Mouse (Mus musculus) erythroblast, embryonic 14.5 days (primary cell): Measurements from ENCODE around the gene Slc11a2.

ENCODE experiments used
- GATA1 ChIP-seq: IDR thresholded peaks from 2 replicates; pipeline ENCODE4 v1.6.1; 2012; ENCODE audit warnings: low read length, inconsistent platforms, mixed read lengths
- TAL1 ChIP-seq: IDR thresholded peaks from 3 replicates; pipeline ENCODE4 v1.6.1; 2012; ENCODE audit warnings: low read length, inconsistent platforms, mixed read lengths

DNA sequence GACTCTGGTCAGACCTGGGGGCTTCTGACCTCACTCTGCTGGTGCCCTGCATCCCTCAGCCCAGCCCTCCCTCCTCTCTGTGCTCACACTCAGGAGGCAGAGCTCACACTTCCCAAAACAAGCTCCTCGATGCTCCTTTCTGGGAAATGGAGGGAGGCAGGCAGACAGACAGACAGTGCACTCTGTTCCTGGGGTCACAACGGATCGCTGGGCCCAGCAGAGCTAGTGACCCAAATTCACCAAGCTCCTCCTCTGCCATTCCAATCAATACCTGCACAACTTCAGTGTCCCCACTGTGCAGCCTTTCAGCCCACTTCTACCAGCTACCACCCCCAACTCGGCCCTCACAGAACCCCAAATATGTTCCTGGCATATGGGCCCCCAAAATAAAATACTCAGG lies 23.1 kb downstream of the Slc11a2 start:
- TF ChIP-seq GATA1 (no peak), TAL1 (no peak)
